Mouse (Mus musculus) Patski (cell line): ENCODE results near the gene Galnt3. TPM values are rescaled to one million over a fixed set of nuclear protein-coding genes. Genes with fewer than 3 reads are reported as not detected.

ENCODE experiments used
- ATAC-seq: fragments of 100-300 bp; one replicate; pipeline ENCODE4 v1.8.0; 2021
- CTCF ChIA-PET: fragments of 350-600 bp; sonication (Branson Sonifier 250); formaldehyde crosslinking; loops from one replicate; lab custom pipeline; 2022; ENCODE audit warnings: inconsistent platforms; lab: Charles Lee
- POLR2A ChIA-PET: fragments of 350-600 bp; sonication (Branson Sonifier 250); formaldehyde crosslinking; loops from one replicate; lab custom pipeline; 2022; ENCODE audit warnings: antibody characterized with exemption, inconsistent platforms; lab: Charles Lee
- DNase-seq: peaks from one replicate; pipeline ENCODE4 v3.0.0-alpha.2; 2011; ENCODE audit warnings: low read depth, low spot score
- H3K27me3 ChIP-seq: fragments of 371-371 bp; one replicate; pipeline ENCODE4 v1.5.1; 2021
- CTCF ChIP-seq: fragments of 100-300 bp; IDR thresholded peaks from one replicate; pipeline ENCODE4 v1.5.1; 2021
- in situ Hi-C: fragments of 300-500 bp; cut with MboI; formaldehyde crosslinking; loops from 3 replicates; pipeline ENCODE4 v1.11.1; 2018; ENCODE audit warnings: low pct_unique_long_range_greater_than_20kb, mixed read lengths
- polyA plus RNA-seq: library from polyadenylated mRNA; unstranded; gene quantifications from one replicate; pipeline ENCODE4 v1.2.3, GENCODE M21; 2021

The Galnt3 gene
- polyA plus RNA-seq: 0.98 TPM

DNA sequence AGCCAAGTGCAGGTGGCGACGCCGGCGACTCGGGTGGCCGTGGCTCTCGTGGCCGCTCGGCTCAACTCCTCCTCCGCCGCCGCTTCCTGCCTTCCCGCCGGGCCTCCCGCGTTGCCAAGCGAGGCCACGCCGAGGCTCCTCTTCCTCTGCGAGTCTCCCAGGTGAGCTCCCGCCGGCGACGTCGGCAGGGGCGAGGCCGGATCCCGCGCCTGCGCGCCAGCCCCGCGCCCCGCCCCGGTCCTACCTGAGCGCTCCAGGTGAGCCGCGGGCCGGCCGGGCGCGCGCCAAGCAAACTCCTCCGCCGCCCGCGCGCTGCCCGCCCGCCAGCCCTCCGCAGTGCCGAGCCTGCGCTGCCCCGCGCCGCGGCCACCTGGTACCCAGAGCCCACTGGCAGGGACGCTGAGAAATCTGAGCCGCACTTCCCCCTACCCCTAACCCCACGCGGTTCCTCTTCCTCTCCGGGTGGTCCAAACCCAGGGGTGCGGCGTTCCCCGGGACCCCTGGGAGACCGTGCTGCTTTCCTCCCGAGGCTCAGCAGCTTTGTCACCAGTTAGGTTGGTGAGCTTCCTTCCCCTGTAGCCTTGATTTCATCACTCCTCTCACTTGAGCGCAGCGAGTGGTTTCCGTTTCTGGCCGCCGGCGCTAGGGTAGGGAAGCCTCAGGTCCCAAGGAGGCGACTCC lies at the start of gene Galnt3:
Gene Galnt3 (minus strand): TSS at position 404 of the 681 bp plus-strand sequence.
- ChIA-PET POLR2A (no interaction called here), CTCF (no interaction called here)
- TF ChIP-seq CTCF: no peak
- H3K27me3 ChIP-seq: peaks cover 23% of the 10 kb centered on the region
- ATAC-seq (peak; percentile 52), DNase-seq (no peak)
- in situ Hi-C loops: no loop called here

DNA sequence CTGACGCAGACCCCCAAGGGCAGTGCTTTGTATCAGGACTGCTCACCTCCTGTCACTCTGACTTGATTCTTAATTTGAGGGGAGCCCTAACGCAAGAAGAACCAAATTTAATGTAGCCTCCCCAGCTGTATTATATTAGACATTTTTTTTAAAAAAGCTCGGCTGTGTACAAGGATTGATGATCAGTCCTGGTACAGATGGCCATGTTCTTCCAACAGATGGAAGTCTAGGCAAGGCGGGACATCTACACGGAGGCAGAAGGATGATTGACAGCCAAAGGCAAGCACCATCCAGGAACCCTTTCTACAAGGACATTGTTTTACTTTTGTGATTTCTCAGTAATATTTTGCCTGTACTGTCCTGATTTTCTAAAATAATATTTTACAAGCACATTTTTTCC lies 48.3 kb upstream of the Galnt3 start:
- H3K27me3 ChIP-seq: no peaks in the 10 kb centered on the region
- DNase-seq (no peak), ATAC-seq (no peak)
- ChIA-PET POLR2A (no interaction called here), CTCF (interaction anchor here (0.8 kb wide), 1 partner anchor 75 kb away, joined by 3 read pairs; no protein-coding TSS in a partner anchor)
- in situ Hi-C loops: no loop called here
- no peak for TF ChIP-seq CTCF

DNA sequence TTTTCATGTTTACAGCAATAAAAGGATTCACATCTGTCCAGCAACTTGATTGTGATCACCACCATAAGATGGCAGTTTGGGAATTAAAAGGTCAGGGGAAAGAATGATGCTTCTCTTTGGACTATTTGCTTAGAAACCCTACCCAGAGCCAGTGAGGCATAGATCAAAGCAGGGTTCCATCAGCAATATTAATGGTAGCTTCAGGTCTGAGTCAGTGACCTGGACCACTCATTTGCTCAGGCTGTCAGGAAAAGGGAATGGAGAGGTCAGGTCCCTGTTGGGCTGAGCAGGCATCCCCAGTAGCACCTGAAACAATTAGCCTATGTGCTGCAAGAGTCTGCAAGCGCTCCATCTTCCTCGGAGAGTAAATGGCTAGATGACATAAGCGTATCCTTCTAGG lies 46.8 kb upstream of the Galnt3 start:
- ATAC-seq: no peak
- POLR2A ChIA-PET: no interaction called here

DNA sequence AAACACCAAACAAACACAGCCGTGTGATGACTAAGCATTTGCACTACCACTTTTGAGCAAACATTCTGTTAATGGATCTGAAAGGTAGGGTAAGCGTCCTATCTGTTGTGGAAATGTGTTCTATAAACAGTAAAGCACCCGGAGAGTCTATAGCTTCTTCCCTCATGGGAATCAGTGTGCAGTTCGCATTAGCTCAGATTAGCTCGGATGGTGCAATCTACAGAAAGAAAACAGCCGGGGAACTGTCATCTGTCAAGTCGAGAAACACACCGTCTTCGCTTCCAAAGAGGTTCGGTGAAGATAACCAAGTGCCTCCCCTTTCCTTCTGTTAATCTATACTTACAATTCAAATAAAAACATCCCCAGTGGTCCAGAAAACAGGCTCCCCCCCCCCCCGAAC lies 45.9 kb upstream of the Galnt3 start:
- ATAC-seq: no peak
- no peak for TF ChIP-seq CTCF
- no peaks in the 10 kb centered on the region for H3K27me3 ChIP-seq
- no peak for DNase-seq
- in situ Hi-C loops: no loop called here
- ChIA-PET POLR2A (no interaction called here), CTCF (interaction anchor here (0.6 kb wide), 1 partner anchor 13 kb away, joined by 4 read pairs; no protein-coding TSS in a partner anchor)

More for the DNA sequence above, 46.8 kb upstream of the Galnt3 start:
- no peak for DNase-seq
- no peaks in the 10 kb centered on the region for H3K27me3 ChIP-seq
- CTCF ChIA-PET: no interaction called here
- in situ Hi-C loops: no loop called here
- no peak for TF ChIP-seq CTCF

DNA sequence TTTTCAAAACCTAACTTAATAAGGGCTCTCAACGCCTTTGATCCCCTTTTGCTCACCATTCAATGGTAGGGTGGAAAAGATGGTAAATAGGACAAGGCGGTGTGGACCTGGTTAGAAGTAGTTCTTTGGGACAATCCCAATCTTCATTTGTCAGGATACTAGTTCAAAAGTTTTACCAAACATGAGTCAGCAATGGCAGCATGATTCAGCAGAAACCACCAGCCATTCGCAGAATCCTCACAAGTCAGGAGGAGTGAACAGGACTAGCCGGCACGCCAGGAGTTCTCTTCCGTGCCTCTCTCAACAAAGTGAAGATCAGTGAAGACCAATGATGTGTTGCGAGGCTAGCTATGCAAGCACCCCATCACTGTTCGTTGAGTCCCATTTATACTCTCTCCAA lies 40.2 kb upstream of the Galnt3 start:
- POLR2A ChIA-PET: interaction anchor here (0.7 kb wide), 1 partner anchor 8 kb away, joined by 3 read pairs; no protein-coding TSS in a partner anchor
- ATAC-seq (no peak), DNase-seq (no peak)
- TF ChIP-seq CTCF: no peak
- H3K27me3 ChIP-seq: no peaks in the 10 kb centered on the region
- CTCF ChIA-PET: interaction anchor here (1.1 kb wide), 1 partner anchor 10 kb away, joined by 3 read pairs; no protein-coding TSS in a partner anchor
- in situ Hi-C loops: no loop called here

GRCm38 (mm10) chr2:66158140-66158915 lies 33.5 kb upstream of the Galnt3 start:
- ChIA-PET CTCF (no interaction called here), POLR2A (no interaction called here)
- in situ Hi-C loops: no loop called here
- no peak for DNase-seq
- peaks cover 4% of the 10 kb centered on the region for H3K27me3 ChIP-seq
- no peak for TF ChIP-seq CTCF
- no peak for ATAC-seq

DNA sequence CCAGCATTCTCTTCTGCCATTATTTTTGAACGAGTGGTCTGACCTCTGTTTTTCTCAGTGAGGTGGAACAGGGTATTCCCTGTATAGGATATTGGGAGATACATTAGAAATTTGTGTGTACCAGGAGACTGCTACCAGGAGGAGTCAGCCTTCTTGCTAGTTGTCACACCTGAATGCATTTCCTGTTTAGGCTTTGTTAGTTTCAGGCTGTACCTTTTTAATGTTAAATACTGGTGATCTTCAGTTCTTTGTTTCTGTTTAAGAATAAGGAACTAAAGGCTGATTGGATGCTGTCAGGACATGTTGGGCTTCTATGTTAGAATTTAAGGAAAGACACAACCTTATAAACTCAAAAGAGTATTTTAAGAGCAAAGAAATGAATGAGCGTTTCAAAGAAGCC lies 26.6 kb upstream of the Galnt3 start:
- CTCF ChIA-PET: interaction anchor here (1.2 kb wide), 1 partner anchor 10 kb away, joined by 3 read pairs; no protein-coding TSS in a partner anchor
- no peak for TF ChIP-seq CTCF
- DNase-seq (no peak), ATAC-seq (no peak)
- in situ Hi-C loops: no loop called here
- H3K27me3 ChIP-seq: no peaks in the 10 kb centered on the region
- POLR2A ChIA-PET: no interaction called here

DNA sequence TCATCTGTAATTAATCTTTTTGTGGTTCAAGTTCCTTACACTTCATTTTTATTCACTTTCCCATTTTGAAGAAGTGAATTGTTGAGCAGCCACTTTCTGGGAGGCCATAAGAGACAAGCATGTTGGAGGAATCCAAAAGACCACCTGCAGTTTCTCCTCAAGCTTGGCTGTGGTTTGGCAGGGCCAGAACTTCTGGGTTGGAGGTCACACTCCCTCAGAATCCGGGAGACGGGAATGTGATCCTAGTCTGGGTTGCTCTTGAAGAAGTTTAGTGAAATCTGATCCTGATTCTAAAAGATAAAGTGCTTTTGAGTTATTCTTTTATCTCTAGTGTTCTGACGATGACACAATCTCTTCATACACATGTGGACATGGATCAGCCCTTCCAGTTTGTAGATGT lies 25.7 kb upstream of the Galnt3 start:
- POLR2A ChIA-PET: no interaction called here
- ATAC-seq (no peak), DNase-seq (no peak)
- H3K27me3 ChIP-seq: no peaks in the 10 kb centered on the region
- TF ChIP-seq CTCF: no peak
- CTCF ChIA-PET: no interaction called here
- in situ Hi-C loops: no loop called here

DNA sequence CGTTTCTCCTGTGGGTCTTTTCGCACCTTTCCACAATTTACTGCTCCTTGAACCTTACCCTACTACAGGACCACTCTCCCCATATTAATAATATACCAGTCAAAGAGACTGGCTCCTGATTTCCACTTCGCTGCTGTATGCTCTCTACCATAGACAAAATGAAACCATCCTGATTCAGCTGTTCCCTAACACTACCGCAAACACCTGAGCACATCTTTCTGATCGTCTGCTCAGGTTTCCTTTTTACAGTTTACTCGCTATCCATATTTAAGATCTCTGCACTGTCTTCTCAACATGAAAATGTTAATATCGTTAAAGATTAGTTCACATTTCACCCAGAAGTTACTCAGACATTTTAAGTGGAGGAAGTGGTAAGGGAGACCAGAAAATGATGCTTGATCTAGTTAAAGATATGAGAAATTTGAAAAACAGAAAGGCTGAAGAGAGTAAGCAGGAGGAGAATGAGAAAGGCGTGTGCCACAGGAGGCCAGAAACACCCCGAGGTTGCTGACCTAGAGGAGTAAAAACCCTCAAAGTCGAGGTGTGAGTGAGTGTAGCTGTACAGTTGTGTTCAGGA lies 23.9 kb upstream of the Galnt3 start:
- in situ Hi-C loops: no loop called here
- DNase-seq (no peak), ATAC-seq (no peak)
- no peaks in the 10 kb centered on the region for H3K27me3 ChIP-seq
- no peak for TF ChIP-seq CTCF
- POLR2A ChIA-PET: no interaction called here
- CTCF ChIA-PET: no interaction called here

DNA sequence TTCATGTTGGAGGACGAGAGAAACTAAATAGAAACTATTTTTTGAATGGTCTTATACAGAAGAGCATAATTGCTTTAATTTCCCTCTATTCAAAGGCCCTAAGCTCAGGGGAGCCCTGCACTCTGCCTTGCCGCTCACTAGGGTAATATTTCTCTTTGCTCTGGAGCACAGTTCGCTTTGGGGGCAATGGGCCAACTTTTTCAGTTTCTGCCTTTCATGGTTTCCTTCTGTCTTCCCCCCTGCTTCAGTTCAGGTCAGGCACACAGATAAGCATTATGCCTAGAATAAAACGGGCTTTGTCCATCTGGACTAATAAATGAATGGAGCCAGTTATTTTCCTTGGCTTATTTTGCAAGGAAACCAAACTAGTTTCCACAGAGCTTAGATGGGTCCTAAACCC lies 21.7 kb upstream of the Galnt3 start:
- DNase-seq (no peak), ATAC-seq (no peak)
- ChIA-PET POLR2A (interaction anchor here (0.6 kb wide), 1 partner anchor 1421 kb away, joined by 3 read pairs; no protein-coding TSS in a partner anchor), CTCF (no interaction called here)
- no peak for TF ChIP-seq CTCF
- in situ Hi-C loops: no loop called here
- no peaks in the 10 kb centered on the region for H3K27me3 ChIP-seq

GRCm38 (mm10) chr2:66144770-66145169 lies 20.0 kb upstream of the Galnt3 start:
- in situ Hi-C loops: no loop called here

More at GRCm38 (mm10) chr2:66144770-66145169, 20.0 kb upstream of the Galnt3 start:
- DNase-seq (no peak), ATAC-seq (no peak)
- ChIA-PET CTCF (no interaction called here), POLR2A (no interaction called here)
- no peak for TF ChIP-seq CTCF
- H3K27me3 ChIP-seq: no peaks in the 10 kb centered on the region
